Mouse (Mus musculus): ENCODE data around the gene Thap7. TPM values are rescaled to one million over a fixed set of nuclear protein-coding genes. Genes with fewer than 3 reads are reported as not detected.
A peak's percentile ranks its signal among the peaks of the same experiment; 100 is the strongest.
"Not testable (repeated sequence)": the region's sequence is repeated elsewhere in the genome, so short reads cannot be mapped to it uniquely, and the experiment has no call there.

The Thap7 gene
- polyA plus RNA-seq, 1 experiment from 2014 or later = 41.0 TPM

GRCm38 (mm10) chr16:17558811-17559210 is 27.9 kb upstream of the Thap7 start:
- peak; percentile 12; the same call in 1 of the 2 replicates for ATAC-seq (ENCODE audit: low FRiP score, low TSS enrichment)
- Histone ChIP-seq H3K9ac (ENCODE audit: low read length) (peak overlapping the region; percentile 31; the same call in 1 of the 2 replicates), H3K4me1 (replicated peaks; ENCODE audit: control insufficient read depth, insufficient read depth) (peaks cover 6% of the 10 kb centered on the region; the same call in 1 of the 2 replicates), H3K27me3 (ENCODE audit: control insufficient read depth, insufficient read depth, low read length) (no peaks in the 10 kb centered on the region), H3K27ac (replicated peaks) (no peak overlapping the region), H3K4me3 (ENCODE audit: low read depth, low read length) (no peak overlapping the region; the same call in 1 of the 2 replicates), H3K36me3 (ENCODE audit: control insufficient read depth, insufficient read depth, low read length) (no peaks in the 10 kb centered on the region), H3K9me3 (ENCODE audit: control insufficient read depth, low read length) (no peaks in the 10 kb centered on the region), H3K4me2 (replicated peaks; ENCODE audit: low read depth) (peak overlapping the region; percentile 23; the same call in 1 of the 2 replicates)
- WGBS = 4% methylated on average over 5 of the region's 5 CpGs
- TF ChIP-seq EP300 (optimal IDR thresholded peaks at IDR 0.05) (no peak), CTCF (IDR thresholded peaks at IDR 0.05; ENCODE audit: low read depth) (no peak)
- DNase-seq (ENCODE audit: low spot score) = peak; percentile 73

DNA sequence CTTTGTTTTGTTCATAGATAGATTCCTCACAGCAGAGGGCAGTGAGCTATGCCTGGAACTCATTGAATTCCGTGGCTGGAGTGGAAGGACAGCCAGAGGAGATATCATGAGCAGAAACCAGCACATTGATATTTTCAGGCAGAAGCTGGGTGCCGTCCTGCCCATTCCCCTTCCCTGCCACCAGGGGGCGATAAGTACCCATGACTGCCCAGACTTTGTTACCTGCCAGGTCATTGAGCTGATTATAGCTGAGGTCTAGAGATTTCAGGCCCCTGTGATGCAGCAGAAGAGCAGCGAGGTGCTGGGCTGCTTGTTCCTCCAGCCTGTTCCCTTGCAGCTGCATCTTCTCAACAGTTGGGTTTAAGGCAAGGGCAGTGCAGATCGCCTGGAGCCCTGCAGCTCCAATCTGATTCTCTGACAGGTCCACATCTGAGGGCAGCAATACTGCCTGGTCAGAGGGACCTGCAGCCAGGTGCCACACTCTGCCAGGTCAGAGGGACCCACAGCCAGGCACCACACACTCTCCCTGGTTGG is 27.1 kb upstream of the Thap7 start:
- DNase-seq (ENCODE audit: low spot score) (peak; percentile 83), ATAC-seq (ENCODE audit: low FRiP score, low TSS enrichment) (no peak; the same call in 1 of the 2 replicates)
- H3K27me3 ChIP-seq (ENCODE audit: control insufficient read depth, insufficient read depth, low read length) = no peaks in the 10 kb centered on the region
- WGBS = 0% methylated on average over 5 of the region's 5 CpGs
- no peaks in the 10 kb centered on the region for H3K9me3 ChIP-seq (ENCODE audit: control insufficient read depth, low read length)
- H3K4me1 ChIP-seq (replicated peaks; ENCODE audit: control insufficient read depth, insufficient read depth) = peaks cover 6% of the 10 kb centered on the region; the same call in 1 of the 2 replicates
- H3K4me2 ChIP-seq (replicated peaks; ENCODE audit: low read depth) = no peak overlapping the region
- H3K9ac ChIP-seq (ENCODE audit: low read length) = no peak overlapping the region
- TF ChIP-seq CTCF (IDR thresholded peaks at IDR 0.05; ENCODE audit: low read depth) (peak; percentile 99), EP300 (optimal IDR thresholded peaks at IDR 0.05) (no peak)
- no peak overlapping the region for H3K27ac ChIP-seq (replicated peaks)
- no peak overlapping the region for H3K4me3 ChIP-seq (ENCODE audit: low read depth, low read length)
- no peaks in the 10 kb centered on the region for H3K36me3 ChIP-seq (ENCODE audit: control insufficient read depth, insufficient read depth, low read length)

DNA sequence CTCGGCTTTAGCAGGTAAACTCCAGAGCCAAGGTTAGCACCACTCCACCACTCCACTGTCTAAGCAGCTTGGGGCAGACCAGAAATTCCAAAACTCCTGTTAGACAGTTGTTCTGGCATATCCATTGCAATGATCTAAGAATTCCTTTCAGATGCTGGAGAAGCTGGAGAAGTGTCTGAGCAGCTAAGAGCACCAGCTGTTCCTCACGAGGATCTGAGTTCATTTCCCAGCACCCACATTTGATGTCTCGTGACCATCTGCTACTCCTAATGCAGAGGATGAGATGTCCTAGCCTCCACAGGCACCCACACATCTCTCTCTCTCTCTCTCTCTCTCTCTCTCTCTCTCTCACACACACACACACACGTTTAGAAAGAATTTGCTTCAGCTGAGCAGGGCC is 26.0 kb upstream of the Thap7 start:
- no peaks in the 10 kb centered on the region for H3K9me3 ChIP-seq (ENCODE audit: control insufficient read depth, low read length)
- peaks cover 6% of the 10 kb centered on the region; the same call in 1 of the 2 replicates for H3K4me1 ChIP-seq (replicated peaks; ENCODE audit: control insufficient read depth, insufficient read depth)
- no peak overlapping the region for H3K4me2 ChIP-seq (replicated peaks; ENCODE audit: low read depth)
- no peak overlapping the region for H3K27ac ChIP-seq (replicated peaks)
- ATAC-seq (ENCODE audit: low FRiP score, low TSS enrichment) (no peak), DNase-seq (ENCODE audit: low spot score) (no peak)
- 39% methylated on average over 4 of the region's 4 CpGs for whole genome bisulfite sequencing
- no peak for TF ChIP-seq EP300 (optimal IDR thresholded peaks at IDR 0.05)
- no peak for TF ChIP-seq CTCF (IDR thresholded peaks at IDR 0.05; ENCODE audit: low read depth)
- H3K9ac ChIP-seq (ENCODE audit: low read length) = no peak overlapping the region
- H3K4me3 ChIP-seq (ENCODE audit: low read depth, low read length) = no peak overlapping the region
- no peaks in the 10 kb centered on the region for H3K36me3 ChIP-seq (ENCODE audit: control insufficient read depth, insufficient read depth, low read length)
- no peaks in the 10 kb centered on the region for H3K27me3 ChIP-seq (ENCODE audit: control insufficient read depth, insufficient read depth, low read length)

DNA sequence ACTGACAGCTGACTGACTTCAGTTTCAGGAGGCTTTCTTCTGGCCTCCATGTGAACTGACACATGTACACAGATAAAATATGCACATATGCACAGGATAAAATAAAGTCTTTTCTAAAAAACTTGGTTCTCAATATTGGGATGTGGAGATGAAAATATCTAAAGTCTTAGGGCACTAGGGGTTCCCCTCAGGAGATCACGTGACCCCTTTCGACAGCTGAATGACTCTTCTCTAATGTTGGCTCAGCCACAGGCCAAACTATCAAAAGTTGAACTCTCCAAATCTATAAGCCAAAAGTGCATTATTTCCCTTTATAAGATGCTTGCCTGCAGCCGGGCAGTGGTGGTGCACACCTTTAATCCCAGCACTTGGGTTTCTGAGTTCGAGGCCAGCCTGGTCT is 25.2 kb upstream of the Thap7 start:
- H3K4me2 ChIP-seq (replicated peaks; ENCODE audit: low read depth) = no peak overlapping the region
- no peak for DNase-seq (ENCODE audit: low spot score)
- no peaks in the 10 kb centered on the region for H3K27me3 ChIP-seq (ENCODE audit: control insufficient read depth, insufficient read depth, low read length)
- no peak overlapping the region for H3K4me3 ChIP-seq (ENCODE audit: low read depth, low read length)
- 89% methylated on average over 4 of the region's 4 CpGs for WGBS
- TF ChIP-seq CTCF (IDR thresholded peaks at IDR 0.05; ENCODE audit: low read depth) (no peak), EP300 (optimal IDR thresholded peaks at IDR 0.05) (no peak)
- peaks cover 3% of the 10 kb centered on the region; the same call in 1 of the 2 replicates for H3K4me1 ChIP-seq (replicated peaks; ENCODE audit: control insufficient read depth, insufficient read depth)
- H3K36me3 ChIP-seq (ENCODE audit: control insufficient read depth, insufficient read depth, low read length) = no peaks in the 10 kb centered on the region
- H3K9me3 ChIP-seq (ENCODE audit: control insufficient read depth, low read length) = no peaks in the 10 kb centered on the region
- ATAC-seq (ENCODE audit: low FRiP score, low TSS enrichment) = no peak
- no peak overlapping the region for H3K9ac ChIP-seq (ENCODE audit: low read length)
- no peak overlapping the region for H3K27ac ChIP-seq (replicated peaks)

- DNase-seq (ENCODE audit: low spot score); H3K9ac ChIP-seq (ENCODE audit: low read length); H3K27ac ChIP-seq (replicated peaks); H3K36me3 ChIP-seq (ENCODE audit: control insufficient read depth, insufficient read depth, low read length); H3K4me2 ChIP-seq (replicated peaks; ENCODE audit: low read depth); H3K9me3 ChIP-seq (ENCODE audit: control insufficient read depth, low read length); H3K27me3 ChIP-seq (ENCODE audit: control insufficient read depth, insufficient read depth, low read length); H3K4me1 ChIP-seq (replicated peaks; ENCODE audit: control insufficient read depth, insufficient read depth); ATAC-seq (ENCODE audit: low FRiP score, low TSS enrichment); H3K4me3 ChIP-seq (ENCODE audit: low read depth, low read length): not testable (repeated sequence)
- WGBS = 26% methylated on average over 4 of the region's 4 CpGs
Observed at GRCm38 (mm10) chr16:17554702-17555101, 23.8 kb upstream of the Thap7 start.

GRCm38 (mm10) chr16:17553910-17554685 is 23.2 kb upstream of the Thap7 start:
- DNase-seq (ENCODE audit: low spot score) = peak; percentile 89
- H3K4me2 ChIP-seq (replicated peaks; ENCODE audit: low read depth) = peak overlapping the region; percentile 38
- 8% methylated on average over 18 of the region's 18 CpGs for WGBS
- H3K4me1 ChIP-seq (replicated peaks; ENCODE audit: control insufficient read depth, insufficient read depth) = peaks cover 3% of the 10 kb centered on the region; the same call in 1 of the 2 replicates
- TF ChIP-seq CTCF (IDR thresholded peaks at IDR 0.05; ENCODE audit: low read depth) (no peak), EP300 (optimal IDR thresholded peaks at IDR 0.05) (no peak)
- no peak overlapping the region for H3K27ac ChIP-seq (replicated peaks)
- no peaks in the 10 kb centered on the region for H3K36me3 ChIP-seq (ENCODE audit: control insufficient read depth, insufficient read depth, low read length)
- no peaks in the 10 kb centered on the region for H3K27me3 ChIP-seq (ENCODE audit: control insufficient read depth, insufficient read depth, low read length)
- peak overlapping the region; percentile 10; the same call in 1 of the 2 replicates for H3K4me3 ChIP-seq (ENCODE audit: low read depth, low read length)
- peak; percentile 95 for ATAC-seq (ENCODE audit: low FRiP score, low TSS enrichment)
- H3K9ac ChIP-seq (ENCODE audit: low read length) = no peak overlapping the region
- H3K9me3 ChIP-seq (ENCODE audit: control insufficient read depth, low read length) = no peaks in the 10 kb centered on the region
